Mouse (Mus musculus) ES-E14 (cell line): ENCODE measurements at regions not wholly inside any gene's neighbourhood (a gene's known extent, or its start where the extent isn't known, plus 50 kb on each side); places are given as distances from the start of the nearest gene placed in this dataset.

ENCODE experiments used
- DNase-seq: peaks from one replicate; pipeline ENCODE4 v3.0.0-alpha.2; 2013; ENCODE audit warnings: low read depth, low spot score
- H3K27ac ChIP-seq: 2 replicates; pipeline ENCODE4 v1.5.1; 2012; ENCODE audit warnings: low read depth, mild to moderate bottlenecking, low read length, moderate library complexity, mixed read lengths; ENCODE audit not compliant: poor library complexity, insufficient read depth, severe bottlenecking
- H3K36me3 ChIP-seq: 2 replicates; pipeline ENCODE4 v1.6.1; 2012; ENCODE audit warnings: mild to moderate bottlenecking, low read length, moderate library complexity, mixed read lengths; ENCODE audit not compliant: control insufficient read depth, poor library complexity, insufficient read depth, severe bottlenecking
- H3K4me1 ChIP-seq, 2 experiments: fragments of 150-350 bp in 1 of 2; sonication (generic) in 1 of 2; 2 replicates each; pipeline ENCODE4 v1.6.1; 2012; ENCODE audit warnings: low read length in 2 of 2, mild to moderate bottlenecking in 1 of 2, mixed read lengths in 1 of 2; ENCODE audit not compliant: control insufficient read depth in 2 of 2, insufficient read depth in 2 of 2, poor library complexity in 1 of 2
- H3K4me3 ChIP-seq, 2 experiments: fragments of 150-350 bp in 1 of 2; sonication (generic) in 1 of 2; 2 replicates each; pipeline ENCODE4 v1.5.1; 2012; ENCODE audit warnings: low read length in 2 of 2, low read depth in 1 of 2, mild to moderate bottlenecking in 1 of 2, mixed read lengths in 1 of 2; ENCODE audit not compliant: insufficient read depth in 1 of 2, poor library complexity in 1 of 2, severe bottlenecking in 1 of 2
- H3K9ac ChIP-seq: 2 replicates; pipeline ENCODE4 v1.6.1; 2012; ENCODE audit warnings: low read depth, mild to moderate bottlenecking, low read length, mixed read lengths; ENCODE audit not compliant: poor library complexity, insufficient read depth, severe bottlenecking
- H3K9me3 ChIP-seq: fragments of 150-350 bp; sonication (generic); 2 replicates; pipeline ENCODE4 v1.6.1; 2012; ENCODE audit warnings: low read depth, mild to moderate bottlenecking, low read length; ENCODE audit not compliant: control insufficient read depth, insufficient read depth
- CHD2 ChIP-seq: IDR thresholded peaks from 2 replicates; pipeline ENCODE4 v1.6.1; 2014; ENCODE audit warnings: mild to moderate bottlenecking, low read depth, low read length, inconsistent platforms
- HCFC1 ChIP-seq: IDR thresholded peaks from 2 replicates; pipeline ENCODE4 v1.6.1; 2012; ENCODE audit warnings: low read length, inconsistent platforms, borderline replicate concordance; ENCODE audit not compliant: insufficient read depth
- MAFK ChIP-seq: IDR thresholded peaks from 2 replicates; pipeline ENCODE4 v1.6.1; 2014; ENCODE audit warnings: mild to moderate bottlenecking, low read depth, low read length, inconsistent platforms; ENCODE audit not compliant: insufficient read depth
- ZC3H11A ChIP-seq: IDR thresholded peaks from 2 replicates; pipeline ENCODE4 v1.6.1; 2012; ENCODE audit warnings: low read depth, mild to moderate bottlenecking, inconsistent platforms, low read length, borderline replicate concordance
- ZNF384 ChIP-seq: IDR thresholded peaks from 2 replicates; pipeline ENCODE4 v1.6.1; 2012; ENCODE audit warnings: low read depth, low read length, inconsistent platforms
- in situ Hi-C, 2 experiments: fragments of 600-800 bp; cut with MboI; formaldehyde crosslinking; loops; one replicate each; pipeline ENCODE4 v1.15.1; 2025; ENCODE audit warnings: low sequenced_read_pairs in 2 of 2, inconsistent platforms in 1 of 2; ENCODE audit not compliant: unreplicated experiment in 2 of 2

- in situ Hi-C loops: no loop called here
- H3K9ac ChIP-seq: no peak overlapping the region
- no peak overlapping the region for H3K27ac ChIP-seq
- H3K36me3 ChIP-seq: no peaks in the 10 kb centered on the region
- no peaks in the 10 kb centered on the region for H3K9me3 ChIP-seq
- DNase-seq: no peak
- H3K4me1 ChIP-seq: no peaks in the 10 kb centered on the region
- no peak overlapping the region for H3K4me3 ChIP-seq
- TF ChIP-seq HCFC1 (no peak), ZC3H11A (no peak), CHD2 (no peak), ZNF384 (no peak), MAFK (no peak)
Measured at GRCm38 (mm10) chr6:52368734-52369412, 55.6 kb downstream of the Evx1 start.

DNA sequence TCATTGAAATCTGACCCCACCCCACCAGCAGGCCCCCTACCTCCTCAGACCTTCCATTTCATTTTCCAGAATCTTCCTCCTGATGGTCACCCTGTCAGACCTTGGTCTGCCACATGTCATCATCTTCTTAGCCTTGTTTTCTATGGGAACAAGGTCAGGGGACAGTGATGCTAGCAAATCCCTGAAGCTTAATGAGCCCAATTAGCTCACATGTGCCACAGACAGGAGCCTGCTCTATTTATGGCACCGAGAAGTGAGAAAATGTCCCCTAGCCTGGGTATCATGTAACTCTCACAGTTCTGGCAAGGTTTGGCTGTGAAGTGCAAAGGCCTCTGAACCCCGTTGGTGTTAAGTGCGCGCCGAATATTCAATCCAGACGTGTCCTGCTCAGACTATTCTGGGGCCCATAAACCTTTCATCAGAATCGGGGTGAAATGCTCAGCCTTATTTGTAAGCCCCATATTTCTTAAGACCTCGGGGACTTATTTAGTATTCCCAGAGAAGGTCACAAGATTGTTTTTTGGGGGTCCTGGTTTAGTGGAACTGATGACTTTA lies 57.6 kb downstream of the Evx1 start:
- in situ Hi-C loops: no loop called here
- Histone ChIP-seq H3K4me3 (no peak overlapping the region), H3K4me1 (no peaks in the 10 kb centered on the region), H3K27ac (no peak overlapping the region), H3K9me3 (no peaks in the 10 kb centered on the region), H3K9ac (no peak overlapping the region), H3K36me3 (no peaks in the 10 kb centered on the region)
- no peak for DNase-seq
- TF ChIP-seq CHD2: no peak
- TF ChIP-seq MAFK: no peak
- TF ChIP-seq ZC3H11A: no peak
- no peak for TF ChIP-seq ZNF384
- TF ChIP-seq HCFC1: no peak

- no peaks in the 10 kb centered on the region for H3K36me3 ChIP-seq
- no peak overlapping the region for H3K27ac ChIP-seq
- H3K9ac ChIP-seq: no peak overlapping the region
- H3K4me1 ChIP-seq: no peaks in the 10 kb centered on the region
- H3K4me3 ChIP-seq: no peak overlapping the region
- H3K9me3 ChIP-seq: no peaks in the 10 kb centered on the region
- in situ Hi-C loops: no loop called here
- TF ChIP-seq HCFC1: no peak
- TF ChIP-seq MAFK: no peak
- no peak for TF ChIP-seq ZNF384
- no peak for TF ChIP-seq CHD2
- TF ChIP-seq ZC3H11A: no peak
- no peak for DNase-seq
Measured at GRCm38 (mm10) chr6:52379146-52379545, 65.8 kb downstream of the Evx1 start.

DNA sequence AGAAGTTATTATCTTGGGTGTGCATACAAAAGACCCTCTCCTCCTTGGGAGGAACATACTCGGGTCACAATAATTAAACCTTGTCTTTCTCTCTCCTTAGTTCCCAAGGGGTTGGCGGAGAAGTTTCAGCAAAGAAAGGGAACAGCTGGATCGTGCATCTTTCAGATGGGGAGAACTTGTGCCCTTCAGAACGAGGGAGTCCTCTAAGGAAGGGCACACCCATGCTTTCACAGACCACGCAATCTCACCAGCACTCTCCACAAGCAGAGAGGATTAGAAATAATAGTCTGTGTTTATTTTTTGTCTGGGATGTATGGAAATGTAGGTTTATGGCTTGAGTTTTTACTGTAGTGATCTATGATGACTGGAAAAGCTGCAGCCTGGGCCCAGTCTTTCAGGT lies 66.3 kb downstream of the Evx1 start:
- H3K4me1 ChIP-seq: no peaks in the 10 kb centered on the region
- H3K9ac ChIP-seq: no peak overlapping the region
- in situ Hi-C loops: no loop called here
- H3K4me3 ChIP-seq: no peak overlapping the region
- H3K9me3 ChIP-seq: no peaks in the 10 kb centered on the region
- H3K27ac ChIP-seq: no peak overlapping the region
- H3K36me3 ChIP-seq: no peaks in the 10 kb centered on the region
- TF ChIP-seq ZNF384 (no peak), ZC3H11A (no peak), MAFK (no peak), HCFC1 (no peak), CHD2 (no peak)
- no peak for DNase-seq
